Mouse (Mus musculus): ENCODE measurements at regions not wholly inside any gene's neighbourhood (a gene's known extent, or its start where the extent isn't known, plus 50 kb on each side); places are given as distances from the start of the nearest gene placed in this dataset.

- DNase-seq = no peak
Measured at GRCm38 (mm10) chr15:72101730-72102129, 1732.6 kb upstream of the Gm6569 start.

- DNase-seq = no peak
Measured at GRCm38 (mm10) chr15:72105830-72106413, 1728.4 kb upstream of the Gm6569 start.

GRCm38 (mm10) chr15:72110520-72110919 lies 1723.8 kb upstream of the Gm6569 start:
- DNase-seq = no peak

GRCm38 (mm10) chr15:72116772-72117171 lies 1717.6 kb upstream of the Gm6569 start:
- DNase-seq = no peak

- no peak for DNase-seq
Measured at GRCm38 (mm10) chr15:72134226-72134625, 1700.1 kb upstream of the Gm6569 start.

GRCm38 (mm10) chr15:72135992-72136617 lies 1698.3 kb upstream of the Gm6569 start:
- DNase-seq = no peak

GRCm38 (mm10) chr15:72140122-72140521 lies 1694.2 kb upstream of the Gm6569 start:
- DNase-seq = no peak

- DNase-seq = no peak
Measured at GRCm38 (mm10) chr15:72150581-72150980, 1683.8 kb upstream of the Gm6569 start.

- DNase-seq = no peak
Measured at GRCm38 (mm10) chr15:72158505-72158904, 1675.9 kb upstream of the Gm6569 start.

- no peak for DNase-seq
Measured at GRCm38 (mm10) chr15:72200861-72201260, 1633.5 kb upstream of the Gm6569 start.

- DNase-seq = no peak
Measured at GRCm38 (mm10) chr15:72201791-72202190, 1632.6 kb upstream of the Gm6569 start.

- DNase-seq = no peak
Measured at GRCm38 (mm10) chr15:72205240-72205799, 1629.0 kb upstream of the Gm6569 start.

- DNase-seq = peak; percentile 6
Measured at GRCm38 (mm10) chr15:72205950-72206349, 1628.4 kb upstream of the Gm6569 start.

GRCm38 (mm10) chr15:72207589-72207988 lies 1626.8 kb upstream of the Gm6569 start:
- DNase-seq = no peak

- DNase-seq = no peak
Measured at GRCm38 (mm10) chr15:72208076-72208475, 1626.3 kb upstream of the Gm6569 start.

- DNase-seq = no peak
Measured at GRCm38 (mm10) chr15:72208973-72209372, 1625.4 kb upstream of the Gm6569 start.

- no peak for DNase-seq
Measured at GRCm38 (mm10) chr15:72217731-72218130, 1616.6 kb upstream of the Gm6569 start.

GRCm38 (mm10) chr15:72219985-72220384 lies 1614.4 kb upstream of the Gm6569 start:
- DNase-seq = no peak

- no peak for DNase-seq
Measured at GRCm38 (mm10) chr15:72220786-72221185, 1613.6 kb upstream of the Gm6569 start.

GRCm38 (mm10) chr15:72232355-72232754 lies 1602.0 kb upstream of the Gm6569 start:
- DNase-seq = no peak

GRCm38 (mm10) chr15:72264619-72265018 lies 1569.7 kb upstream of the Gm6569 start:
- DNase-seq = no peak

- no peak for DNase-seq
Measured at GRCm38 (mm10) chr15:72283846-72284245, 1550.5 kb upstream of the Gm6569 start.

GRCm38 (mm10) chr15:72296648-72297047 lies 1537.7 kb upstream of the Gm6569 start:
- no peak for DNase-seq

GRCm38 (mm10) chr15:72312417-72312816 lies 1521.9 kb upstream of the Gm6569 start:
- no peak for DNase-seq

GRCm38 (mm10) chr15:72321528-72321927 lies 1512.8 kb upstream of the Gm6569 start:
- no peak for DNase-seq

Measured in kidney, adult 11 months (tissue).